Mouse (Mus musculus) limb, embryonic 11.5 days (tissue): Measurements from ENCODE around the gene B4galnt3. TPM values are rescaled to one million over a fixed set of nuclear protein-coding genes. Genes with fewer than 3 reads are reported as not detected.

Experiments used
- ATAC-seq: fragments of 200-750 bp; cut with Nextera tagmentation; 2 replicates; pipeline ENCODE4 v1.8.0; 2017; ENCODE audit warnings: low read depth; ENCODE audit not compliant: insufficient number of reproducible peaks, low FRiP score, low TSS enrichment
- DNase-seq: peaks from one replicate; pipeline ENCODE4 v3.0.0-alpha.2; 2015; ENCODE audit warnings: low spot score
- H3K27ac ChIP-seq: fragments of 300-500 bp; sonication (generic); replicated peaks from 2 replicates; pipeline ENCODE4 v1.5.1; 2014; ENCODE audit warnings: low read depth, mild to moderate bottlenecking, low read length
- H3K27me3 ChIP-seq: fragments of 300-500 bp; sonication (generic); 2 replicates; pipeline ENCODE4 v1.6.1; 2014; ENCODE audit warnings: mild to moderate bottlenecking, low read length, mixed read lengths; ENCODE audit not compliant: control insufficient read depth, insufficient read depth
- H3K36me3 ChIP-seq: fragments of 300-500 bp; sonication (generic); 2 replicates; pipeline ENCODE4 v1.6.1; 2014; ENCODE audit warnings: mild to moderate bottlenecking, low read length, moderate library complexity, mixed read lengths; ENCODE audit not compliant: control insufficient read depth, insufficient read depth
- H3K4me1 ChIP-seq: fragments of 300-500 bp; sonication (generic); 2 replicates; pipeline ENCODE4 v1.6.1; 2014; ENCODE audit warnings: low read length, mixed read lengths; ENCODE audit not compliant: control insufficient read depth, insufficient read depth
- H3K4me2 ChIP-seq: fragments of 300-500 bp; sonication (generic); 2 replicates; pipeline ENCODE4 v1.6.1; 2014; ENCODE audit warnings: low read depth, mild to moderate bottlenecking, moderate library complexity; ENCODE audit not compliant: severe bottlenecking
- H3K4me3 ChIP-seq: fragments of 300-500 bp; sonication (generic); 2 replicates; pipeline ENCODE4 v1.5.1; 2014; ENCODE audit warnings: low read depth, low read length
- H3K9ac ChIP-seq: fragments of 300-500 bp; sonication (generic); 2 replicates; pipeline ENCODE4 v1.6.1; 2014; ENCODE audit warnings: mild to moderate bottlenecking, low read length
- H3K9me3 ChIP-seq: fragments of 300-500 bp; sonication (generic); 2 replicates; pipeline ENCODE4 v1.6.1; 2016; ENCODE audit warnings: low read length; ENCODE audit not compliant: control insufficient read depth
- WGBS: fragments of 180-500 bp; shearing (Covaris S2); extraction: QIAGEN DNeasy Blood & Tissue Kit; methylation state at CpG from one replicate; pipeline ENCODE4 v1.1.7; 2014; 5-methylcytosine and 5-hydroxymethylcytosine counted together
- polyA plus RNA-seq: library from polyadenylated mRNA; unstranded; fragments of >200 nt; fragmentation: Nextera tagmentation; extraction: Ambion mirVana; gene quantifications from 2 replicates; pipeline ENCODE4 v1.2.1, GENCODE M21; 2014

B4galnt3 gene
- polyA plus RNA-seq, 1 experiment from 2014 or later, result 0.19 TPM

DNA sequence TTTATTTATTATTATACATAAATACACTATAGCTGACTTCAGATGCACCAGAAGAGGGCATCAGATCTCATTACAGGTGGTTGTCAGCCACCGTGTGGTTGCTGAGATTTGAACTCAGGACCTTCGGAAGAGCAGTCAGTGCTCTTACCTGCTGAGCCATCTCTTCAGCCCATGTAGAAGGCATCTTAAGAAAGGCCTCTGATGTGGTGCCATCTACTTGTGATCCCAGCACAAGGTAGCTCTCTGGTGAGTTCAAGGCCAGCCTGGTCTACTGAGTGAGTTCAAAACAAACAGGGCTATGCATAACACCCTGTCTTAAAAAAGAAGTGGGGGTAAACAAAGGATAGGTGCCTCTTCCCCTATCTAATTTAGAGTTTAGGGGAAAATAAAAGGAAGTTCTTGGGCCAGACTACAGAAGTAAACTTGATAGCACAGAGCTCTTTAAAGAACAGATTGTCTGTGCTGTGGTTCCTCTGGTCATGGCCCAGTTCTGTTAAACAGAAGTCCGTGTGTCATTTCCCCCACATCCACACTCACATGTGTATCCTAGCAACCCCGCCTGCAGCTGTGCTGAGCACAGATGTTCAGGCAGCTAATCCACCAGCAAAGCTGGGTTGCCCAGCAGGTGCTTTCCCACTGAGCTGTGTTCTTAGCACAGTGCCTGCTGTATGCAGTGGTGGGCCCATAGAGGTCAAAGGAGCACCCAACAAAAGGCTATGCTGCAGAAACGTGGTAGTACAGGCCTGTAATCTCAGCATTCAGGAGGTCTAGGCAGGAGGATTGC lies 139.6 kb downstream of the B4galnt3 start:
- no peak for ATAC-seq
- Histone ChIP-seq H3K9me3 (no peaks in the 10 kb centered on the region), H3K4me1 (no peaks in the 10 kb centered on the region), H3K27ac (no peak overlapping the region), H3K27me3 (no peaks in the 10 kb centered on the region), H3K9ac (no peak overlapping the region), H3K4me2 (no peak overlapping the region), H3K36me3 (no peaks in the 10 kb centered on the region), H3K4me3 (no peak overlapping the region)
- DNase-seq, result peak; percentile 42
- 71% methylated on average over 5 of the region's 5 CpGs for WGBS

Other genes starting within 250 kb of the B4galnt3 start
- not detected in 2 replicates for gene Ninj2, start 201.2 kb downstream of the B4galnt3 start, polyA plus RNA-seq
- gene D330020A13Rik, start 195 bp downstream of the B4galnt3 start, polyA plus RNA-seq, result not detected in 2 replicates
- 51.7 and 54.1 TPM in 2 replicates for gene Kdm5a, start 69.6 kb upstream of the B4galnt3 start, polyA plus RNA-seq
- 29.2 and 30.6 TPM in 2 replicates for gene Ccdc77, start 69.8 kb upstream of the B4galnt3 start, polyA plus RNA-seq
- 1.3 and 1.9 TPM in 2 replicates for gene Il17ra, start 168.7 kb upstream of the B4galnt3 start, polyA plus RNA-seq
- gene Tmem121b, start 199.2 kb upstream of the B4galnt3 start, polyA plus RNA-seq, result 0.14 and 0.15 TPM in 2 replicates
- gene Hdhd5, start 236.8 kb upstream of the B4galnt3 start, polyA plus RNA-seq, result 16.8 and 19.8 TPM in 2 replicates